Mouse (Mus musculus) heart, postnatal 25 days (tissue): ENCODE measurements around the gene Ppp1r36. TPM values are rescaled to one million over a fixed set of nuclear protein-coding genes. Genes with fewer than 3 reads are reported as not detected.

Experiments
- DNase-seq: peaks from one replicate; pipeline ENCODE4 v3.0.0; 2022; ENCODE audit warnings: low spot score
- intact Hi-C: fragments of 180-260 bp; cut with DNase I; formaldehyde crosslinking; loops from one replicate; pipeline ENCODE4 v1.15.1; 2025
- total RNA-seq, 2 experiments: library from RNA; stranded (reverse); gene quantifications; 2 replicates each; pipeline ENCODE4 v1.2.3; 2021

Gene Ppp1r36
- not detected for total RNA-seq

- intact Hi-C loops = no loop called here
- DNase-seq = no peak
These were observed at the start of gene Ppp1r36 for GRCm38 (mm10) chr12:76417433-76417854. TSS of gene Ppp1r36 (plus strand) at chr12:76417538.

GRCm38 (mm10) chr12:76368201-76368789, 49.0 kb upstream of the Ppp1r36 start:
- no peak for DNase-seq
- intact Hi-C loops = no loop called here

DNA sequence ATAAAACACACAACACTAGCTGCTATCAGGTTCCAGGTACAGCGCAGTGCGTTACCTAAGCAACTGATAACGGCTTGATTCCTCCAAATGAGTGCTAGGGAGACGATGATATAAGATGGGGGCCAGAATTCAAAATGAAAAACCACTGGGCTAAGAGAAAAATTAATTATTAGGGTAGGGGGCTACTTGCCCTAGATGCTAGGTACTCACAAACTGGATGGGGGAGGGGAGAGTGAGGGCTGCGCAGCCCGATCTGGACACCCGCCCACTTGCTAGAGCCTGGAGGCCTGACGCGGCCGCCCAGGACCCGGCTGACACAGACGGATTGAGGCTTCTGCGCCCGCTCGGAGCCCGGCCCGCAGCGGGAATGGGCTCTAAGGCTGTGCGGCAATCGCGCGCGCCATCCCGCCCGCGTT, 48.5 kb upstream of the Ppp1r36 start:
- no peak for DNase-seq
- intact Hi-C loops = no loop called here

- intact Hi-C loops = no loop called here
- DNase-seq = peak; percentile 78
These were observed 47.9 kb upstream of the Ppp1r36 start, which contains the start of gene Zbtb25 for GRCm38 (mm10) chr12:76369206-76369977. TSS of gene Zbtb25 (minus strand) at chr12:76369602.

- intact Hi-C loops = loop anchor here (2.0 kb wide), 1 partner anchor 33 kb away; no protein-coding TSS in a partner anchor
- peak; percentile 70 for DNase-seq
These were observed 47.1 kb upstream of the Ppp1r36 start, which contains the start of gene Zbtb1 for GRCm38 (mm10) chr12:76369978-76370830. TSS of gene Zbtb1 (plus strand) at chr12:76370266.

- DNase-seq = peak; percentile 72
- intact Hi-C loops = loop anchor here (2.0 kb wide), 1 partner anchor 32 kb away; no protein-coding TSS in a partner anchor
These were observed 46.3 kb upstream of the Ppp1r36 start for GRCm38 (mm10) chr12:76370831-76371571.

DNA sequence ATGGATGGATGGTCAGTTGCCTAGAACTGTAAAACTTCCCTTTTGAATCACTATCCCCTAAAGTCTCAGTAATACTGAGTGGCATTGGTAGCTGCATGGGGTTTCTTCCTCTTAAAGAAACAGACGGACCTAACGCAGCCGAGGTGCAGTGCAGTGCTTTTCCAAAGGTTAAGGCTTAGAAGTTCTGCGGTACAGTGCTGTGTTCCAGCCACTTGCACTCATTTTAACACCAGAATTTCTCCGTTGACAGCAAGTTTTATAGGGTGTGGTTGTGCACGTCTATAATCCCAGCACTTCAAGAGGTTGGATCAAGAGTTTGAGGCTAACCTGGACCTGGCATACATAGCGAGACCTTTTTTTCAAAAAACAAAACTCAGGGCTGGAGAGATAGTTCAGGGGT, 45.3 kb upstream of the Ppp1r36 start:
- intact Hi-C loops = no loop called here
- DNase-seq = no peak

- no peak for DNase-seq
- intact Hi-C loops = no loop called here
These were observed 44.2 kb upstream of the Ppp1r36 start for GRCm38 (mm10) chr12:76372881-76373818.

- intact Hi-C loops = no loop called here
- DNase-seq = no peak
These were observed 43.3 kb upstream of the Ppp1r36 start for GRCm38 (mm10) chr12:76373991-76374390.

DNA sequence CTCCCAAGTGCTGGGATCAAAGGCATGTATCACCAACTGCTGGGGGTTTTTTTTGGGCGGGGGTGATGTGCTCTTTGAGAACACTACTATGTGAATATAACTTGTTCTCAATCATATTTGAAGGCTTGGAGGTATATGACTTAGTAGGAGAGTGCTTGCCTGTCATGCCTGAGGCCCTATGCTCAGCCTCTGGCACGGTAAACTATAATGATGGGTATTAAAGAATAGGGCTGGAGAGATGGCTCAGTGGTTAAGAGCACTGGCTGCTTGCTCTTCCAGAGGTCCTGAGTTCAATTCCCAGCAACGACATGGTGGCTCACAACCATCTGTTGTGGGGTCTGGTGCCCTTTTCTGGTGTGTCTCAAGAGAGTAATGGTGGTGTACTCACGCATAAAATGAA, 42.4 kb upstream of the Ppp1r36 start:
- intact Hi-C loops = no loop called here
- DNase-seq = no peak

DNA sequence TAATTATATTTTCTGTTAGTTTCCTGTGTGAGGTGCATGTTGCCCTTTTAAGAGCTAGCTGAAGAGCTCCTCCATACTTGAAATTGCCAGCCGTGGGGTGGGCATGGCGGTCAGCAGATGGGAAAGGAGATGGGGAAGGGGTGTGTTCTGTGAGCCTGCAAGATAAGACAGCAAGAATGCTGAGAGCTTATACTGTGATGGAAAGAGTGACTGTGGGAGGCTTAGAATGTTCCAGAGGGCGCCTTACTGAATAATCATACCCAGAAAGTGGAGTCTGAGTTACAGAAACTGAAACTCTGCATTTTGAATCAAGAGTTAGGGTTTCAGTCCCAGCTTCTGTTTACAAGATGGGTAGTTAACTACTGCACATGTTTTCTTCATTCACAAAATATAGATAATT, 41.8 kb upstream of the Ppp1r36 start:
- intact Hi-C loops = no loop called here
- DNase-seq = no peak

DNA sequence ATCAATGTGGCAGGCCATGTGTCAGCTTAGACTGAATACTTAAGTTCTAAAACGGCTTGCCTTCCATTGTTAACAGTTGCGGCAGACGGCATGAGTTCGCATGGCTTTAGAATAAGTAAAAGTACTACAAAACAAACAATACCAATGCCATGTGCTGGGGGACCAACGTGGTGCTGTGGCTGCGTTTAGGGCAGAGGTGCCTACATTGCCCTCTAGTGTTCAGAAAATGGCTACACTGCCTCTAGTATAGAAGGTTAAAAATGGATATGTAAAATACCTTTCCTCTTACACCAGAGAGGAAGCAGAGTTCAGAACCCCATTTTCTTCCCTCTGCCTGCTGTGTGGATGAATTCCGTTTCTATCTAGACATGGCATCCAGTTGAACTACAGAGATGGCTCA, 40.7 kb upstream of the Ppp1r36 start:
- DNase-seq = no peak
- intact Hi-C loops = no loop called here

GRCm38 (mm10) chr12:76377059-76377458, 40.3 kb upstream of the Ppp1r36 start:
- intact Hi-C loops = no loop called here
- no peak for DNase-seq

DNA sequence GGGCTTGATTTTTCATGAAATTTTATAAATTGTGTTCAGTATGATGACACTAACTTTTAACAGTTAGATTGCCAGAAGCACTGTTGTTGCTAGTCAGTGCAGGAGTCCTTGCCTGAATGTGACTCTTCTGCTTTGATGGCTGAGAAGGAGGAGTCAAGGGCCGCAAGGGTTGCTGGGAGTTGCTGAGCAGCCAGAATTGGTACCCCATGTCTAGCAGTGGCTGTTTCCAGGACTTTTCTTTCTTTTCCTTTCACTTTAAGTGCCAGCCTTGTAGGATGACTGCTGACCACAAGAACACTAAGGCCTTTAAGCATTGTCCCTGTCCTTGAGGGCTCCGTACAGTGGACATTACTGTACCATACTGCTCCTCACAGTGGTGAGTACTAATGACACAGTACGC, 39.6 kb upstream of the Ppp1r36 start:
- DNase-seq = no peak
- intact Hi-C loops = no loop called here

GRCm38 (mm10) chr12:76378556-76378955, 38.8 kb upstream of the Ppp1r36 start:
- DNase-seq = no peak

DNA sequence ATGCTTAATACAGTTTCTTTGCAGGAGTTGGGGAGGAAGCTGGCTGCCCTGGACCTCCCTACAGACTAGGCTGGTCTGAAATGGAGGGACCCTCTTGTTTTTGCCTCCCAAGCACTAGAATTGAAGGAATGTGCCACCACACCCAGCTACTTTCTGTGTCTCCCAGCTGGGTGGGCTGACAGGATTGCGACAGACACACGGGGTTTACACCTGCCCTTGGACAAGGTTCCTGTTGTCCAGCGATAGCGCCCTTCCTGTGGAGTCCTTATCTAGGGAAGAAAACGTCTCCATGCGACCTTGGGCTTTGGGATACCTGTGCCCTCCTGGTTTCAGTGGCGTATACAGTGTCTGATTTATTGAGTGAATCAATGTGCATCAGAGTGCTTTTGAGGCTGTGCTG, 37.2 kb upstream of the Ppp1r36 start:
- intact Hi-C loops = no loop called here

More at GRCm38 (mm10) chr12:76378556-76378955, 38.8 kb upstream of the Ppp1r36 start:
- intact Hi-C loops = no loop called here

GRCm38 (mm10) chr12:76385342-76385741, 32.0 kb upstream of the Ppp1r36 start:
- intact Hi-C loops = no loop called here
- DNase-seq = no peak

More for the DNA sequence above, 37.2 kb upstream of the Ppp1r36 start:
- no peak for DNase-seq

DNA sequence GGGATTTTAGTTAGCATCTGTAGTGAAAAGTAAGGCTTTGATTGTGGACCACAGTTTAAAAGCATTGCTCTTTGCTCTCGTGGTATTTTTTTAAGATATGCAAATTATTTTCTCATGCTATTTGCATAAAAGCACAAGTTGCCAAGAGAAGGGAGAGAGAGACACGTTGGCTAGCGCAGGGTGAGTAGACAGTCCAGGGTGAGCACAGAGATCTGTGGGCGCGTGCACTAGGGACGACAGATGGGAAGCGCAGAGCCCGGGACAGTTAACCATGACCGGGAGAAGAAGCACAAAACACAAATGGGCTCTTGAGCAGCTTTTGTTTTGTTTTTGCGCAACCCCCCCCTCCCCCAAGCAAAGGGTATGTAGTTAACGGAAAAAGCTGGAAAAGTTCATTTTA, 28.5 kb upstream of the Ppp1r36 start:
- intact Hi-C loops = no loop called here
- DNase-seq = no peak
